Mouse (Mus musculus) macrophage (primary cell): ENCODE results near the gene Epb41l3. TPM values are rescaled to one million over a fixed set of nuclear protein-coding genes. Genes with fewer than 3 reads are reported as not detected.

Source experiments
- H3K27ac ChIP-seq: fragments of 350-480 bp; formaldehyde crosslinking; 2 replicates; pipeline ENCODE4 v1.9.0; 2021
- H3K36me3 ChIP-seq: fragments of 350-480 bp; formaldehyde crosslinking; 2 replicates; pipeline ENCODE4 v1.9.0; 2021; ENCODE audit errors: inconsistent target
- H3K4me3 ChIP-seq: fragments of 350-480 bp; formaldehyde crosslinking; 2 replicates; pipeline ENCODE4 v1.9.0; 2021; ENCODE audit errors: inconsistent target
- H3K79me2 ChIP-seq: fragments of 350-480 bp; formaldehyde crosslinking; 2 replicates; pipeline ENCODE4 v1.9.0; 2021; ENCODE audit errors: inconsistent target
- WGBS: methylation state at CpG from one replicate; pipeline ENCODE4 v1.1.7; 2026; ENCODE audit warnings: inconsistent platforms; ENCODE audit not compliant: missing documents; 5-methylcytosine and 5-hydroxymethylcytosine counted together
- polyA plus RNA-seq: library from polyadenylated mRNA; stranded (reverse); fragments of 250-400 nt; gene quantifications from 3 replicates; pipeline ENCODE4 v1.2.4, GENCODE M21; 2018; ENCODE audit warnings: inconsistent platforms

The Epb41l3 gene
- polyA plus RNA-seq, 1 experiment from 2014 or later, result 11.5 TPM

DNA sequence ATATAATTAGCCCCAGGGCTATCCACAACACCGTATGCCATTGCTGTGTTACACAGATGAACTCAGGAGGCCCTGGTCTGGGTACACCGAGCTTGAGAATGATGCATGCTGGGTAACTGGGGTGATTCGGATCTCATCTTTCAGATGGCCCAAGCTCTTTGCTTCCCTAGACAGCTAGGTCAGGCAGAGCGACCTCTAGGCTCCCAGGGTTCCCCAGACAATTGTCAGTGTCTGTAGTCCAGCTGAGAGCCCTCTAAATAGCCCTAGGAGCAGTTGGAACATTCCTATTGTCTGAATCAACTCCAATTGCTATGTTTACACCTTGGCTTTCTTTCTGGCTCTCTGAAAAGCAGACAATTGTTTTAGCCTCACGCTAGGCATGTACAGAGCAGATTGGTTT lies 201.9 kb downstream of the Epb41l3 start:
- WGBS, result 82% methylated on average over 5 of the region's 5 CpGs
- Histone ChIP-seq H3K79me2 (no peaks in the 10 kb centered on the region), H3K4me3 (no peak overlapping the region), H3K36me3 (no peaks in the 10 kb centered on the region), H3K27ac (no peak overlapping the region)

DNA sequence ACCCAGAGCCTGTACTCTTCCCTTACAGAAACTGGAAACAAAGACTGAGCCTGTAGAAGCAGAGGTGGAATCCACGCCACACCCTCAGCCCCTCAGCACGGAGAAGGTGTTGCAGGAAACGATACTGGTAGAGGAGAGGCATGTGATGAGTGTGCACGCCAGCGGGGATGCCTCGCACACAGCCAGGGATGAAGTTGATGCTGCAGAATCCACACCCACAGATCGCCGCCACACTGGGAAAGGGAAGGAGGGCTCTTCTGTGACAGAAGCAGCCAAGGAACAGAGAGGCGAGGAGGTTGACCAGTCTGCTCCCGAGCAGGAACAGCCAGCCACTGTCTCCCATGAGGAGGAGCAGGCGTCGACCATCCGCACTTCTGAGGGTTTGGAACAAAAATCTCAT lies 209.0 kb downstream of the Epb41l3 start:
- 98% methylated on average over 13 of the region's 13 CpGs for WGBS
- Histone ChIP-seq H3K27ac (no peak overlapping the region), H3K4me3 (no peak overlapping the region), H3K36me3 (no peaks in the 10 kb centered on the region), H3K79me2 (no peaks in the 10 kb centered on the region)

DNA sequence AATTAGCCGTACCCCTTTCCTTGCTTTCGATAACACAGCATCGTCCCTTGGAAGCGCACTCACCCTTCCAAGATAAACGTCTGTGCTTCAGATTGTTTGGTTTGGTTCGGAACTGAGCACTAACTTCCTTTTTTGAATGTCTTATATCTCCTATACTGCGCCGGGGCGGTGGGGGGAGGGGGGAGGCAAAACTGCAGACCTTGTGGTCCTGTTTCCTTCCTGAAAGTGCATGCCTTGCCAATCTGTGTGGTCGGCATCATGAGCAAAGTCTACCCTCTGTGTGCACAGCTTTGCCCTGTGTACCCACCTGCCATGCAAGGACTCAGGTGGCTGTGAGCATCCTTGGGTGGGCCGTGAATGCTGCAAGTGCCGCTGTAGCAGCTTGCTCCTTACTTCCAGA lies 212.6 kb downstream of the Epb41l3 start:
- Histone ChIP-seq H3K36me3 (no peaks in the 10 kb centered on the region), H3K4me3 (no peak overlapping the region), H3K79me2 (no peaks in the 10 kb centered on the region), H3K27ac (no peak overlapping the region)
- WGBS, result 81% methylated on average over 12 of the region's 12 CpGs

DNA sequence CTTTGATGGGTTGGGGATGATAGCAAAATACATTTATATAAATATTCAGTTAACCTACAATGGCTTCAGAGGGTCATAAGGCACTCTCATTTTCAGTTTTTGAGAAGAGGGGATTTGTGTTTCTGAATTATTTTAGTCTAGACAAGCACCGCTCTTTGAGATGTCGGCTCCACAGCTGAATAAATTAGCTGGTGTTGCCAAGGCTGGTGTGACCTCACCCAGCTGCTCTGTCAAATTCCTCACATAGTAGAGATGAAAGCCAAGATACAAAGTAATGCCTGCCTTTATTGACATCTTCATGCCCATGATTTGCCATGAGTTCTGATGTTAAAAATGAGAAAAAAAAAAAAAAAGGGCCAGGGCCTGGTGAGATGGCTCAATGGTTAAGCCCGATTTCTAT lies 214.8 kb downstream of the Epb41l3 start:
- Histone ChIP-seq H3K4me3 (no peak overlapping the region), H3K27ac (no peak overlapping the region), H3K36me3 (no peaks in the 10 kb centered on the region), H3K79me2 (no peaks in the 10 kb centered on the region)
- WGBS, result 100% methylated on average over 2 of the region's 3 CpGs

DNA sequence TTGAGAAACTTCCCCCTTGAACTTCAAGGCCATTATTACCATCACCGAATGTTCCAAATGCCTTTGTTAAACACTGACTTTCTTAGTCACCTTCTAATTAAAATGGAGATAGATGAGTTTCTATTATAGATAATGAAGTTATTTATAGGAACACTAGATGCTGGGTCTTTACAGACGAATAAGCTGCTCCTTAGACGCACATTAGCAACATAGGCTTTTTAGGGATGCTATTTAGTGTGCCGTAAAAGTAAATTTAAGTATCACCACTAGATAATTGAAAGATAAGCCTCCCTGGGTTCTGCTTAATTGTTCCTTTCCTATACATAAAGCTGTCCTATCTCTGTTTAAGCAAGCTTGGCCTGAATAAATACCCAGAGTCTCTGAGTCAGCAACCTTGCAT lies 226.1 kb downstream of the Epb41l3 start:
- WGBS, result 92% methylated on average over 4 of the region's 4 CpGs
- Histone ChIP-seq H3K4me3 (no peak overlapping the region), H3K36me3 (no peaks in the 10 kb centered on the region), H3K79me2 (no peaks in the 10 kb centered on the region), H3K27ac (no peak overlapping the region)

DNA sequence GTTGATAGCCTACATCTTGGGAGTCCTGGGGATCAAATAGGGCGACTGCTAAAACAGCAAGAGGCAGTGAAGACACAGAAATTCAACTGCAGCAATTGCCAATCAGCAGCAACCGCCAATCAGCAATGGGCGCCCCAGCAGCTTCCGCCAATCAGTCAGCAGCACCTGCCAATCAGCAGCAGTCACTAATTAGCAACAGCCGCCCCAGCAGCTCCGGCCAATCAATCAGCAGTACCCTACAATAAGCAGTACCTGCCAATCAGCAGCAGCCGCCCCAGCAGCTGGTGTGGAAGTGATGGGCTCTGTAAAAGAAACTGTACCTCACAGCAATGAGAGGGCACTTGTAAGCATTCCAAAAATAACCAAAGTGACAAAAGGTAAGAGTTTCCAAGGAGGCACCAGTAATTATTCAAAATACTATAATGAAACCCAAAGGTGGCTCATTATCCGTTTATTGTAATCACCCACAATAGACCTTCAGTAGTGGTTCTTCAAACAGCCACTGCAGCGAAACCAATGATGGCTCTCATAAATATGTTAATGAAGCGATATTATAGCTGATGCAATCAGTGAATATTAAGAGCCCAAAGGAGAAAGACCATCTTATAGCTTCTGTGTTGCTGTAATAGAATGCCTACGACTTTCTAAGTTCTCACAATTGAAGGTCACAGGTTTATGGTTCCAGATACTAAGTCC lies 228.2 kb downstream of the Epb41l3 start:
- H3K79me2 ChIP-seq, result no peaks in the 10 kb centered on the region
- no peaks in the 10 kb centered on the region for H3K36me3 ChIP-seq
- WGBS, result 90% methylated on average over 11 of the region's 11 CpGs
- no peak overlapping the region for H3K27ac ChIP-seq
- no peak overlapping the region for H3K4me3 ChIP-seq

DNA sequence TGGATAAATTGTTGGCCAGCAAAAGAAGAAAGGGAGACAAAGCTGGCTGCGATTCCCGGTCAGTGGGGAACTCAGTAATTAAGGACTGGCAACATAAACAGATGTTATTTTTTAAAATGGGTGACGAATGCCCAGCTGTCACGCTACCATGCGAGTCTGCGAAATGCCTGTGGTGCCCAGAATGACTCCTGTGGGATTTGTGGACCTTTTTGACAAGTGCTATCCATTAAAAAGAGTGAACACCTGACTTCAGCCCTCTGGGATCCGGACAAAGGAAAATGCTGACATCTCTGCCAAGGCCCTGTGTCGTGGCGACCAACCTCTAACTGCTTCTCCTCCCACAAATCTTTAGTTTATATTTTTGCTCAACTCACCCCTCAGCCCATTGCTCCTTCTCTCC lies 232.2 kb downstream of the Epb41l3 start:
- no peak overlapping the region for H3K4me3 ChIP-seq
- WGBS, result 93% methylated on average over 9 of the region's 9 CpGs
- H3K36me3 ChIP-seq, result no peaks in the 10 kb centered on the region
- no peak overlapping the region for H3K27ac ChIP-seq
- H3K79me2 ChIP-seq, result no peaks in the 10 kb centered on the region

DNA sequence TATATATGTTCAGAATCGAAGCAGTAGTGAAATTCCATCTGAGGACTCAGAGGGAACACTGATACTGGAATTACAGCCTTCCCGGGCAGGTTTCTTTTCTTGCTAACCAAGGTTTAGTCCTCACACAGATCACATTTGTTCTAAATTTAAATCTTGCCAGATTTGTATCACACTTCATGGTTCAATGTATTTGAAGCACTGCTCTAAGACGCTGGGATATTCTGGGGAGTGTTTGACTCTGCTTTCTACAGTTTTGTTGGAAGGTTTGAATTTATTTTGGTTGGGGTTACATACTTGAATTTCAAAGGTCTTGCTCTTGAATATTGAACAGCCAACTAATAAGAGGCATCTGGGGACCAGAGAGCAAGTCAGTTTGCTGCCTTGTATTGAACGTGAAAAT lies 234.4 kb downstream of the Epb41l3 start:
- no peaks in the 10 kb centered on the region for H3K36me3 ChIP-seq
- H3K27ac ChIP-seq, result no peak overlapping the region
- 92% methylated on average over 4 of the region's 4 CpGs for WGBS
- no peak overlapping the region for H3K4me3 ChIP-seq
- H3K79me2 ChIP-seq, result no peaks in the 10 kb centered on the region

DNA sequence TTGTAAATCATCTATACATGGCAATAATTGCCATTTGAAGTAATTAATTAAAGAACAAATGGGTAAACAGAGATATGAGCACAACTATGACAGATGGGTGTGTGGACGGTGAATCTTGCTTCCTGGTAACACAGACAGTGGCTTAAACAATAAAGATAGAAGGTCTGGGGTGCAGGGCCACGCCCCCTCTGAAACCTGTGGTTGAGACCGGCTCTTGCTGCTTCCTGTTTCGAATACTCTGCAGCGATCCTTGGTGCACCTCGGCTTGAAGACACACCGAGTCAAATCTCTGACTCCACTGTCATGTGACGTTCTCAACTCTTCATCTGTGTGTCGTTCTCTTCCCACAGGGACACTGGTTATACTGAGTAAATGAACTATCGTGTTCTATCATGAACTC lies 245.0 kb downstream of the Epb41l3 start:
- Histone ChIP-seq H3K4me3 (no peak overlapping the region), H3K36me3 (no peaks in the 10 kb centered on the region), H3K79me2 (no peaks in the 10 kb centered on the region), H3K27ac (no peak overlapping the region)
- 31% methylated on average over 10 of the region's 10 CpGs for WGBS

DNA sequence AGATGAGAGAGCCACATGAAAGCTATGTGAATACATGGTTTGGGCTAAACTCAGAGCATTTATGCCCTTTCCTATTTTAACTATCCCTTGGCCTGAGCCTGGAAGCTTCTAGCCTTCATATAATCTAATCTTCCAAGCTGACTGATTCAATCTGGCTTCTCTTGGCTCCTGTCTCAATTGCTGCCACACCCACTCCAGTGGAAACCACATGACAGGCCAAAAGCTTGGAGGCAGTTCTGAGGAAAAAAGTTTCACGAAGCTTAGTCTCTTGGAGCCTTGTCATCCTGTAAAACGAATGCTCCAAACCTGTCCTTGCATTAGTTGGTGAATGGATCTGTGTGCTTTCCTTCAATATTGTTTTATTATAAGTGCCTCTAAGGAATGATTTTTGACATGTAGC lies 247.2 kb downstream of the Epb41l3 start:
- Histone ChIP-seq H3K4me3 (no peak overlapping the region), H3K27ac (no peak overlapping the region), H3K36me3 (no peaks in the 10 kb centered on the region), H3K79me2 (no peaks in the 10 kb centered on the region)
- 94% methylated on average over 2 of the region's 2 CpGs for whole genome bisulfite sequencing

Other genes with a start within 250 kb of the Epb41l3 start
- not detected in 3 replicates for gene Tmem200c, start 249.1 kb upstream of the Epb41l3 start, polyA plus RNA-seq